Mouse (Mus musculus) liver, adult 2 months (tissue): ENCODE measurements around the gene Mia. TPM values are rescaled to one million over a fixed set of nuclear protein-coding genes. Genes with fewer than 3 reads are reported as not detected.

Experiments used
- DNase-seq: peaks from one replicate; pipeline ENCODE4 v3.0.0-alpha.2; 2011; ENCODE audit warnings: low read depth, low spot score; ENCODE audit errors: extremely low read depth
- H3K27ac ChIP-seq: fragments of 200-500 bp; replicated peaks from 2 replicates; pipeline ENCODE4 v1.5.1; 2012; ENCODE audit warnings: low read depth, mild to moderate bottlenecking, control low read depth, inconsistent platforms, low read length; ENCODE audit not compliant: insufficient read depth
- H3K27me3 ChIP-seq: fragments of 200-500 bp; 2 replicates; pipeline ENCODE4 v1.6.1; 2012; ENCODE audit warnings: mild to moderate bottlenecking, moderate library complexity, low read length, inconsistent platforms; ENCODE audit not compliant: control insufficient read depth, insufficient read depth
- H3K36me3 ChIP-seq: fragments of 200-500 bp; 2 replicates; pipeline ENCODE4 v1.6.1; 2012; ENCODE audit warnings: low read length, inconsistent platforms; ENCODE audit not compliant: control insufficient read depth, insufficient read depth
- H3K4me1 ChIP-seq: fragments of 200-500 bp; 2 replicates; pipeline ENCODE4 v1.6.1; 2011; ENCODE audit warnings: low read length; ENCODE audit not compliant: control insufficient read depth, insufficient read depth
- H3K4me3 ChIP-seq: fragments of 200-500 bp; 2 replicates; pipeline ENCODE4 v1.5.1; 2011; ENCODE audit warnings: low read depth, mild to moderate bottlenecking, control low read depth, low read length, moderate library complexity; ENCODE audit not compliant: insufficient read depth
- H3K79me2 ChIP-seq: fragments of 200-500 bp; 2 replicates; pipeline ENCODE4 v1.6.1; 2012; ENCODE audit warnings: inconsistent platforms, mild to moderate bottlenecking, low read length, moderate library complexity; ENCODE audit not compliant: control insufficient read depth, insufficient read depth
- H3K9ac ChIP-seq: fragments of 200-500 bp; 2 replicates; pipeline ENCODE4 v1.6.1; 2012; ENCODE audit warnings: low read depth, mild to moderate bottlenecking, control low read depth, inconsistent platforms, low read length
- CTCF ChIP-seq: fragments of 200-500 bp; IDR thresholded peaks from 2 replicates; pipeline ENCODE4 v1.5.1; 2011; ENCODE audit warnings: low read depth, low read length, control low read depth
- POLR2A ChIP-seq: fragments of 200-500 bp; IDR thresholded peaks from 2 replicates; pipeline ENCODE4 v1.6.1; 2011; ENCODE audit warnings: low read length, control low read depth; ENCODE audit not compliant: insufficient read depth; ENCODE audit errors: extremely low read depth
- WGBS: fragments of 180-500 bp; shearing (Covaris S2); methylation state at CpG from one replicate; pipeline ENCODE4 v1.1.7; 2018; 5-methylcytosine and 5-hydroxymethylcytosine counted together
- polyA plus RNA-seq: library from polyadenylated mRNA; depleted of rRNA; stranded (reverse); fragments of >200 nt; gene quantifications from 2 replicates; pipeline ENCODE4 v1.2.3, GENCODE M21; 2012
- total RNA-seq: library from RNA; depleted of rRNA; stranded (reverse); fragments of >200 nt; gene quantifications from 2 replicates; pipeline ENCODE4 v1.2.3, GENCODE M21; 2014

Gene Mia
- total and polyA plus RNA-seq, 2 experiments: 0.67 TPM; not detected in 1

DNA sequence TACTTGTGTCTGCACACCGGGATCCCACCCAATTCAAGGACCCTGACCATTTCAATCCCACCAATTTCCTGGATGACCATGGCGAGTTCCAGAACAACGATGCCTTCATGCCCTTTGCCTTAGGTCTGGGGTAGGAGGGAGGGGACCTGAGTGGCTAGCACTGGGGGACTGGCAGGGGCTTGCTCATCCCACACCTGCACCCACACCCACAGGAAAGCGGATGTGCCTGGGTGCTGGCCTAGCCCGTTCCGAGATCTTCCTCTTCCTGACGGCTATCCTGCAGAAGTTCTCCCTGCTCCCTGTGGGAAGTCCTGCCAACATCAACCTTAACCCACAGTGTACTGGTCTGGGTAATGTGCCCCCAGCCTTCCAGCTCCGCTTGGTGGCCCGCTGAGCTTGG is 22.8 kb downstream of the Mia start:
- H3K4me1 ChIP-seq: peaks cover 13% of the 10 kb centered on the region
- TF ChIP-seq CTCF (no peak), POLR2A (no peak)
- no peak for DNase-seq
- no peaks in the 10 kb centered on the region for H3K27me3 ChIP-seq
- no peak overlapping the region for H3K27ac ChIP-seq
- no peak overlapping the region for H3K4me3 ChIP-seq
- peaks cover 10% of the 10 kb centered on the region; the same call in 1 of the 2 replicates for H3K36me3 ChIP-seq
- no peak overlapping the region for H3K9ac ChIP-seq
- H3K79me2 ChIP-seq: no peaks in the 10 kb centered on the region
- WGBS: 91% methylated on average over 9 of the region's 9 CpGs

GRCm38 (mm10) chr7:27156005-27156404 is 25.0 kb downstream of the Mia start:
- no peaks in the 10 kb centered on the region for H3K79me2 ChIP-seq
- no peak overlapping the region for H3K27ac ChIP-seq
- WGBS: 85% methylated on average over 13 of the region's 13 CpGs
- no peak overlapping the region for H3K4me3 ChIP-seq
- no peak overlapping the region for H3K9ac ChIP-seq
- TF ChIP-seq POLR2A (no peak), CTCF (no peak)
- H3K4me1 ChIP-seq: peaks cover 3% of the 10 kb centered on the region; the same call in 1 of the 2 replicates
- H3K27me3 ChIP-seq: no peaks in the 10 kb centered on the region
- no peak for DNase-seq
- peaks cover 10% of the 10 kb centered on the region; the same call in 1 of the 2 replicates for H3K36me3 ChIP-seq

DNA sequence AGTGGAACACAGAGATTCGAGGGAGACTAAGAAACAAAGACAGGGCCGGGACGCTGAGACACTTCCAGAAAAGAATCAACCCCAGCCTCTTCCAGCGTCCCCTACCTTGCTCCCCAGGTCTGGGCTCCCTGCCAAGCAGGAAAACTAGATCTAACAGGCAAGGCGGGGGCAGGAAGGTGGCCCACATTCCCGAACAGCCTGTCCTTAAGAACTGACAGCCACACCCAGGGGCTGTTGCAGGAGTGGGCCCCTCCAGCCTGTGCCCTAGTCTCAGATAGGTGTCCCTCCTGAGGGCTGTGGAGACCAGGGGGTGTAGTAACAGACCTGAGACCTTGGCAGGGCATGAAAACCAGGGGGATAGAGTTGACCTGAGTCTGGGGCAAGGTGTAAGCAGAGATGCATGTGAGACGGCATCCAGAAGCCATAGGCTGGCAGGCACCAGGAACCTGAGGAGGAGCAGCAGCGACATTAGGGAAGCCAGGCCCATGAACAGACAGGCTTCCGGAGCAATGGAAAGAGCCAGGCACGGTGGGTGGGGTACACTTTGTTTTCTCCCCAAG is 27.7 kb downstream of the Mia start, which contains the start of gene Cyp2t4:
Cyp2t4 (plus strand) TSS at position 510 of the 560 bp plus-strand sequence.
- no peak within 1 kb of the TSS for H3K4me3 ChIP-seq
- no peaks in the 10 kb centered on the region for H3K4me1 ChIP-seq
- H3K79me2 ChIP-seq: no peaks in the 10 kb centered on the region
- H3K36me3 ChIP-seq: peaks cover 3% of the 10 kb centered on the region; the same call in 1 of the 2 replicates
- no peak for TF ChIP-seq CTCF
- no peak for TF ChIP-seq POLR2A
- no peak within 1 kb of the TSS for H3K9ac ChIP-seq
- H3K27me3 ChIP-seq: no peaks in the 10 kb centered on the region
- no peak for DNase-seq
- WGBS: 69% methylated on average over 10 of the region's 10 CpGs
- H3K27ac ChIP-seq: no peak within 1 kb of the TSS

GRCm38 (mm10) chr7:27136410-27136996 is 44.5 kb downstream of the Mia start:
- H3K9ac ChIP-seq: no peak overlapping the region
- H3K36me3 ChIP-seq: peaks cover 27% of the 10 kb centered on the region
- no peak overlapping the region for H3K4me3 ChIP-seq
- no peaks in the 10 kb centered on the region for H3K27me3 ChIP-seq
- TF ChIP-seq CTCF: no peak
- TF ChIP-seq POLR2A: no peak
- H3K4me1 ChIP-seq: peaks cover 4% of the 10 kb centered on the region; the same call in 1 of the 2 replicates
- no peak overlapping the region for H3K27ac ChIP-seq
- WGBS: 51% methylated on average over 8 of the region's 8 CpGs
- peak; percentile 32 for DNase-seq
- no peaks in the 10 kb centered on the region for H3K79me2 ChIP-seq

- DNase-seq: no peak
- WGBS: 85% methylated on average over 4 of the region's 4 CpGs
- no peak overlapping the region for H3K4me3 ChIP-seq
- no peaks in the 10 kb centered on the region for H3K27me3 ChIP-seq
- H3K9ac ChIP-seq: no peak overlapping the region
- H3K27ac ChIP-seq: no peak overlapping the region
- peaks cover 43% of the 10 kb centered on the region for H3K36me3 ChIP-seq
- no peaks in the 10 kb centered on the region for H3K79me2 ChIP-seq
- peaks cover 13% of the 10 kb centered on the region for H3K4me1 ChIP-seq
- no peak for TF ChIP-seq CTCF
- TF ChIP-seq POLR2A: no peak
These were observed 47.2 kb downstream of the Mia start for GRCm38 (mm10) chr7:27133757-27134156.

GRCm38 (mm10) chr7:27133156-27133555 is 47.8 kb downstream of the Mia start:
- DNase-seq: peak; percentile 50
- H3K27me3 ChIP-seq: no peaks in the 10 kb centered on the region
- 21% methylated on average over 12 of the region's 12 CpGs for WGBS
- H3K36me3 ChIP-seq: peaks cover 43% of the 10 kb centered on the region
- peaks cover 16% of the 10 kb centered on the region for H3K4me1 ChIP-seq
- no peak overlapping the region for H3K9ac ChIP-seq
- no peak overlapping the region for H3K27ac ChIP-seq
- no peaks in the 10 kb centered on the region for H3K79me2 ChIP-seq
- no peak overlapping the region for H3K4me3 ChIP-seq
- TF ChIP-seq POLR2A: no peak
